Mouse (Mus musculus): ENCODE results near the gene Mthfd1. TPM values are rescaled to one million over a fixed set of nuclear protein-coding genes. Genes with fewer than 3 reads are reported as not detected.

Mthfd1 gene
- total and polyA plus RNA-seq, 3 experiments, result 16.9 to 30.2 (median 27.4) TPM

- Histone ChIP-seq H3K27me3 (ENCODE audit: control insufficient read depth, insufficient read depth, low read length) (no peaks in the 10 kb centered on the region), H3K9ac (ENCODE audit: low read depth, low read length) (no peak overlapping the region), H3K4me1 (ENCODE audit: control insufficient read depth, insufficient read depth, low read length) (no peaks in the 10 kb centered on the region), H3K27ac (no peak overlapping the region), H3K4me3 (no peak overlapping the region), H3K36me3 (ENCODE audit: control insufficient read depth, insufficient read depth, low read length) (no peaks in the 10 kb centered on the region), H3K79me2 (replicated peaks; ENCODE audit: control insufficient read depth, insufficient read depth, low read length) (no peaks in the 10 kb centered on the region)
- DNase-seq, result no peak
- no peak for TF ChIP-seq CTCF (IDR thresholded peaks at IDR 0.05)
- no peak for TF ChIP-seq EP300 (IDR thresholded peaks at IDR 0.05; ENCODE audit: insufficient read depth, low read depth, low read length)
- TF ChIP-seq POLR2A (IDR thresholded peaks at IDR 0.05; ENCODE audit: insufficient read depth, low read depth, low read length), result no peak
- intact Hi-C loops (cut with DNase I), result no loop called here
- WGBS, result 89% methylated on average over 6 of the region's 6 CpGs
These were observed 19.8 kb upstream of the Mthfd1 start for GRCm38 (mm10) chr12:76235253-76235652.

GRCm38 (mm10) chr12:76239145-76239838 lies 15.8 kb upstream of the Mthfd1 start:
- no peaks in the 10 kb centered on the region for H3K36me3 ChIP-seq (ENCODE audit: control insufficient read depth, insufficient read depth, low read length)
- TF ChIP-seq CTCF (IDR thresholded peaks at IDR 0.05) (no peak), EP300 (IDR thresholded peaks at IDR 0.05; ENCODE audit: insufficient read depth, low read depth, low read length) (no peak), POLR2A (IDR thresholded peaks at IDR 0.05; ENCODE audit: insufficient read depth, low read depth, low read length) (no peak)
- intact Hi-C loops (cut with DNase I), result no loop called here
- no peaks in the 10 kb centered on the region for H3K27me3 ChIP-seq (ENCODE audit: control insufficient read depth, insufficient read depth, low read length)
- H3K27ac ChIP-seq, result no peak overlapping the region
- no peak overlapping the region for H3K9ac ChIP-seq (ENCODE audit: low read depth, low read length)
- H3K79me2 ChIP-seq (replicated peaks; ENCODE audit: control insufficient read depth, insufficient read depth, low read length), result no peaks in the 10 kb centered on the region
- no peak for DNase-seq
- no peaks in the 10 kb centered on the region for H3K4me1 ChIP-seq (ENCODE audit: control insufficient read depth, insufficient read depth, low read length)
- 62% methylated on average over 10 of the region's 10 CpGs for WGBS
- H3K4me3 ChIP-seq, result no peak overlapping the region

GRCm38 (mm10) chr12:76239839-76240571 lies 15.1 kb upstream of the Mthfd1 start:
- no peaks in the 10 kb centered on the region for H3K79me2 ChIP-seq (replicated peaks; ENCODE audit: control insufficient read depth, insufficient read depth, low read length)
- H3K27me3 ChIP-seq (ENCODE audit: control insufficient read depth, insufficient read depth, low read length), result no peaks in the 10 kb centered on the region
- no peaks in the 10 kb centered on the region for H3K36me3 ChIP-seq (ENCODE audit: control insufficient read depth, insufficient read depth, low read length)
- no peak overlapping the region for H3K27ac ChIP-seq
- H3K9ac ChIP-seq (ENCODE audit: low read depth, low read length), result no peak overlapping the region
- WGBS, result 70% methylated on average over 7 of the region's 7 CpGs
- H3K4me3 ChIP-seq, result no peak overlapping the region
- no peak for DNase-seq
- TF ChIP-seq POLR2A (IDR thresholded peaks at IDR 0.05; ENCODE audit: insufficient read depth, low read depth, low read length), result no peak
- no peak for TF ChIP-seq EP300 (IDR thresholded peaks at IDR 0.05; ENCODE audit: insufficient read depth, low read depth, low read length)
- TF ChIP-seq CTCF (IDR thresholded peaks at IDR 0.05), result no peak
- intact Hi-C loops (cut with DNase I), result no loop called here
- no peaks in the 10 kb centered on the region for H3K4me1 ChIP-seq (ENCODE audit: control insufficient read depth, insufficient read depth, low read length)

- DNase-seq, result no peak
- no peak overlapping the region for H3K4me3 ChIP-seq
- no peaks in the 10 kb centered on the region for H3K36me3 ChIP-seq (ENCODE audit: control insufficient read depth, insufficient read depth, low read length)
- no peak overlapping the region for H3K27ac ChIP-seq
- no peak overlapping the region for H3K9ac ChIP-seq (ENCODE audit: low read depth, low read length)
- intact Hi-C loops (cut with DNase I), result no loop called here
- H3K4me1 ChIP-seq (ENCODE audit: control insufficient read depth, insufficient read depth, low read length), result no peaks in the 10 kb centered on the region
- TF ChIP-seq POLR2A (IDR thresholded peaks at IDR 0.05; ENCODE audit: insufficient read depth, low read depth, low read length), result no peak
- no peak for TF ChIP-seq EP300 (IDR thresholded peaks at IDR 0.05; ENCODE audit: insufficient read depth, low read depth, low read length)
- TF ChIP-seq CTCF (IDR thresholded peaks at IDR 0.05), result no peak
- 87% methylated on average over 3 of the region's 3 CpGs for WGBS
- no peaks in the 10 kb centered on the region for H3K79me2 ChIP-seq (replicated peaks; ENCODE audit: control insufficient read depth, insufficient read depth, low read length)
- H3K27me3 ChIP-seq (ENCODE audit: control insufficient read depth, insufficient read depth, low read length), result no peaks in the 10 kb centered on the region
These were observed 14.4 kb upstream of the Mthfd1 start for GRCm38 (mm10) chr12:76240670-76241069.

GRCm38 (mm10) chr12:76241084-76241483 lies 14.0 kb upstream of the Mthfd1 start:
- WGBS, result 58% methylated on average over 3 of the region's 3 CpGs
- no peak overlapping the region for H3K4me3 ChIP-seq
- H3K27ac ChIP-seq, result no peak overlapping the region
- no peaks in the 10 kb centered on the region for H3K27me3 ChIP-seq (ENCODE audit: control insufficient read depth, insufficient read depth, low read length)
- H3K79me2 ChIP-seq (replicated peaks; ENCODE audit: control insufficient read depth, insufficient read depth, low read length), result no peaks in the 10 kb centered on the region
- no peaks in the 10 kb centered on the region for H3K4me1 ChIP-seq (ENCODE audit: control insufficient read depth, insufficient read depth, low read length)
- H3K9ac ChIP-seq (ENCODE audit: low read depth, low read length), result no peak overlapping the region
- intact Hi-C loops (cut with DNase I), result no loop called here
- H3K36me3 ChIP-seq (ENCODE audit: control insufficient read depth, insufficient read depth, low read length), result no peaks in the 10 kb centered on the region
- no peak for DNase-seq
- no peak for TF ChIP-seq POLR2A (IDR thresholded peaks at IDR 0.05; ENCODE audit: insufficient read depth, low read depth, low read length)
- TF ChIP-seq EP300 (IDR thresholded peaks at IDR 0.05; ENCODE audit: insufficient read depth, low read depth, low read length), result no peak
- no peak for TF ChIP-seq CTCF (IDR thresholded peaks at IDR 0.05)

- no peak for TF ChIP-seq EP300 (IDR thresholded peaks at IDR 0.05; ENCODE audit: insufficient read depth, low read depth, low read length)
- no peak for TF ChIP-seq POLR2A (IDR thresholded peaks at IDR 0.05; ENCODE audit: insufficient read depth, low read depth, low read length)
- no peak for TF ChIP-seq CTCF (IDR thresholded peaks at IDR 0.05)
These were observed 13.3 kb upstream of the Mthfd1 start for GRCm38 (mm10) chr12:76241833-76242232.

More at GRCm38 (mm10) chr12:76241833-76242232, 13.3 kb upstream of the Mthfd1 start:
- no peaks in the 10 kb centered on the region for H3K36me3 ChIP-seq (ENCODE audit: control insufficient read depth, insufficient read depth, low read length)
- no peak overlapping the region for H3K27ac ChIP-seq
- H3K4me1 ChIP-seq (ENCODE audit: control insufficient read depth, insufficient read depth, low read length), result no peaks in the 10 kb centered on the region
- intact Hi-C loops (cut with DNase I), result no loop called here
- WGBS, result 49% methylated on average over 5 of the region's 5 CpGs
- DNase-seq, result no peak
- H3K79me2 ChIP-seq (replicated peaks; ENCODE audit: control insufficient read depth, insufficient read depth, low read length), result no peaks in the 10 kb centered on the region
- H3K4me3 ChIP-seq, result no peak overlapping the region
- H3K27me3 ChIP-seq (ENCODE audit: control insufficient read depth, insufficient read depth, low read length), result no peaks in the 10 kb centered on the region
- no peak overlapping the region for H3K9ac ChIP-seq (ENCODE audit: low read depth, low read length)

All from heart, adult 2 months (tissue).